Mouse (Mus musculus): Measurements from ENCODE around the gene Glp1r.
A peak's percentile ranks its signal among the peaks of the same experiment; 100 is the strongest.

The Glp1r gene

DNA sequence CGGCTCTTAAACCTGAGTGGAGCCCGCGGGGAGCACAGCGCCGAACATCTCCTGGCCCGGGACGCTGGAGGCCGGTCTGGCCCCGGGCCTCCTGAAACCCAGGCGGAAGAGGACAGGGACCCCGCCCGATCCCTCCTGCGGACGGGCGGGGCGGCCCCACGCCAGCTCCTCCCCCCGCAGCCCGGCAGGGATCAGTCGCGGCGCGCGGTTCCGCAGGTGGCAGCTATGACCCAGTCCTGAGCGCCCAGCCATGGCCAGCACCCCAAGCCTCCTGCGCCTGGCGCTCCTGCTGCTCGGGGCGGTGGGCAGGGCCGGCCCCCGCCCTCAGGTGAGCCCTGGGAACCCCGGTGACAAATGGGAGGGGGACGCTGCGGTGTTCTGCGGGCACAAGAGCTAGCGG is at the start of gene Glp1r:
TSS of gene Glp1r (plus strand) at position 191 of the 400 bp plus-strand sequence.
- DNase-seq, result no peak

GRCm38 (mm10) chr17:30852345-30852744 is 49.3 kb upstream of the Glp1r start:
- no peak for DNase-seq

GRCm38 (mm10) chr17:30857347-30857746 is 44.3 kb upstream of the Glp1r start:
- no peak for DNase-seq

DNA sequence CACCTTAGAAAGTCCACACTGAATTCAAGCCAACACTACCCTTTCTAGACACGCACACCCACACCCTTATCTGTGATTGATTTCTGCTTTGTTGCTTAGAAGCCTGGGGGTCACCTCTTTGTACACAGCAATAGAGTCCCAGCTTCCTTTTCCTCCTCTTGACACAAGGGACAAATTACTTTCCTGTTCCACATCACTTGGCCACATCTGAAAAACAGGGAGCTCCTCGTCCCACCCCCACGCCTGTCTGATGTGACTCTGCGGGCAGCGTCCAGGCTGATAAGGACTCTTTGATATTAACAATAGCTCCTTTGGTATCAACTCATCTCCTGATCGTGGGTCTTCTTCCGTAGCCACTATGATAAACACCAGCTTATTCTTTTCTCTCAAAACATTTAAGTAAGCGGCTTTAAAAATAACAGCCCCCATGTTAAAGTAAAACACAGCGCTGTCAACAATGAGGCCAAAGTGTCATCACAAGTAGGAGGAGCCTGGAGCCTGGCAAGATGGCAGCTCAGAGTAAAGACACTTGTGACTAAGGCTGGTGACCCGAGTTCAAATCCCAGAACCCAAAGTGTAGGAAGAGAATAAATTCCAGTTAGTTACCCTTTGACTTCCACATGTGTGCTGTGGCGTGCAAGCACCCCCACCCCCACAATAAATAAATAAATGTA is 42.9 kb upstream of the Glp1r start:
- DNase-seq, result no peak

- DNase-seq, result no peak
These were observed 41.5 kb upstream of the Glp1r start for GRCm38 (mm10) chr17:30859989-30860585.

- DNase-seq, result no peak
These were observed 41.0 kb upstream of the Glp1r start for GRCm38 (mm10) chr17:30860606-30861005.

DNA sequence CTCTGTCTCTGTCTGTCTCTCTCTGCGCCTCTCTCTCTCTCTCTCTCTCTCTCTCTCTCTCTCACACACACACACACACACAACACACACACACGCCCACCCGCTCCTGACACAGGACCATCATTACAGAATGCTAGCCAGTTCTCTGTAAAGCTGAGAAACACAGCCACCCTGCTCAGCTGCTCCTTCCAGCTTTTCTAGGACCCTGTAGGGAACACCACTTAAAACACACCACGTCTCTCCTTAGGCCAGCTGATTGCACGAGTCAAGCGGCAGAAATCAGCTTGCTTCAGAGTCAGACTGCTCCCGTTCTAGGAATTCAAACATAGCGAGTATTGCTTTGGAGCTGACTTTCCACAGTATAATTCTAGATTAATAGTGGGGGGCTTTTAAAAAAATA is 35.3 kb upstream of the Glp1r start:
- no peak for DNase-seq

- DNase-seq, result peak; percentile 43 to 46
These were observed 34.7 kb upstream of the Glp1r start for GRCm38 (mm10) chr17:30866966-30867365.

DNA sequence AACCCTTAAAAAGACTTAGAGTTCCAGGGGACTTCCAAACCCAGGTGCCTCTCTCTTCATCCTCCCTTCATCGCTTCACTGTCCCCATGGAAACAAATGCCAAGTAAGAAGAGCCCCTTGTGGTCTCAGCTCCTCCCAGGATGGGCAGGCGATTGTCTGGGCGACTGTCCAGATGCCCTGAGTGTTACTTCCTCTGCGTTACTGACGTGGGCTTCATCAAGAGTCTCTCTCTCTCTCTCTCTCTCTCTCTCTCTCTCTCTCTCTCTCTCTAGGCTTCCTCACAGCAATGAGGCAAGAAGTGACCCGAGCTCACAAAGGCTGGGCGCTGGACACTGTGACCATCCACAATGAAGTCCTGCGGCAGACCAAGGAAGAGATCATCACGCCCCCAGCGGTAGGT is 30.6 kb upstream of the Glp1r start:
- DNase-seq, result no peak

GRCm38 (mm10) chr17:30874276-30874675 is 27.3 kb upstream of the Glp1r start:
- DNase-seq, result no peak

GRCm38 (mm10) chr17:30877456-30877855 is 24.2 kb upstream of the Glp1r start:
- DNase-seq, result peak; percentile 86 to 88

- DNase-seq, result no peak
These were observed 23.0 kb upstream of the Glp1r start for GRCm38 (mm10) chr17:30878626-30879025.

DNA sequence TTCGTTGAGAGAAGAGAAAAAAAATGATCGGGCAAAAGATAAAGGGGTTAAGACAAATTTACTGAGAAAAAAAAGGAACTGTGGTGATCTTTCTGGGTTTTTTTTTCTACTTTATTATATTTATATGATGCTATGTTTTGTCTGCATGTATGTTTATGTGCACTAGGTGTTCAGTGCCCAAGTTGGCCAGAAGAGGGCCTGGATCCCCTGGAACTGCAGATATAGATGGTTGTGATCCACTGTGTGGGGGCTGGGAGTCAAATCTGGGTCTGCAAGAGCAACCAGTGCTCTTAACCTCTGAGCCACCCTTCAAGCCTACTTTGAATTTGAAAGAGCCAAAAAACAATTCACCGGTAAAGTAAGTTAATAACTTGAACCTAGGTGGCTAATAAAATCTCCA is 21.2 kb upstream of the Glp1r start:
- no peak for DNase-seq

DNA sequence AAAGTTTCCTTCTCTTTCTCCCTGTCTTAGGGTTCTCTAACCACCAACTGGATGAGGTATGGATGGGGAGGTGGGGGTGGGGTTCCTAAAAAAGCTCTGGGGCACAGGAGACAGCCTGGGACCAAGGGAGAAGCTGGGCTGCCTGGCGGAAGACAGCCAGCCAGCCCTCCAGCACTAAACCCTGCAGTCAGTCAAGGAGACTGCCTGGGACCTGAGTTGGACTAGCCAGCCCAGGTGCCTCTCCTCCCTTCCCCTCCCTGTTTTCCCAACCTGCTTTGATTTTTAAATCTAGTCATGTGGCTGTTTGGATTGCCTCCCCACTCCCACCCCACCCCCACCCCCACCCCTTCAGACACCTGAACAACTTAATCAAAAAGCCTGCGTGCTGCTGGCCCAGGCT is 20.6 kb upstream of the Glp1r start:
- DNase-seq, result no peak

- DNase-seq, result no peak
These were observed 19.4 kb upstream of the Glp1r start for GRCm38 (mm10) chr17:30882206-30882605.

DNA sequence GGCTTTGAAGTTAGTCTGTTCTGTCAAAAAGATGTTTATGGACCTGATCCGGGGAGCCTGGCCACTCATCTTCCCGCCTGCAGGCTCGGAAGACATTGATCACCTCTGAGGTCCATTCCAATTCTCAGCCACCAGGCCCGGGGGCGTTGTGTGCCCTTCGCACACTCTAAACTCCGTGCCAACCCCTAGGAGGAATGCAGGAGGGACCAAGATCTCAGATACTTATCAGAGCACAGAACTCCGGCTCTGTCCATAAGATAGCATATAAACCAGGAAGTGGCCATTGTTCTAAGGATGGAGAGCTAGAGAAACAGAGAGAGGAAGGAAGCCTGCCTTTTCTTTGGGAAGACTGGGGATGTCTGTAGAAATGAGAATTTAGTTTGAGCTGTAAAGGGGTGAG is 18.1 kb upstream of the Glp1r start:
- DNase-seq, result no peak

GRCm38 (mm10) chr17:30892086-30892485 is 9.5 kb upstream of the Glp1r start:
- no peak for DNase-seq

- no peak for DNase-seq
These were observed 8.9 kb upstream of the Glp1r start for GRCm38 (mm10) chr17:30892730-30893129.

GRCm38 (mm10) chr17:30897075-30897474 is 4.5 kb upstream of the Glp1r start:
- no peak for DNase-seq

DNA sequence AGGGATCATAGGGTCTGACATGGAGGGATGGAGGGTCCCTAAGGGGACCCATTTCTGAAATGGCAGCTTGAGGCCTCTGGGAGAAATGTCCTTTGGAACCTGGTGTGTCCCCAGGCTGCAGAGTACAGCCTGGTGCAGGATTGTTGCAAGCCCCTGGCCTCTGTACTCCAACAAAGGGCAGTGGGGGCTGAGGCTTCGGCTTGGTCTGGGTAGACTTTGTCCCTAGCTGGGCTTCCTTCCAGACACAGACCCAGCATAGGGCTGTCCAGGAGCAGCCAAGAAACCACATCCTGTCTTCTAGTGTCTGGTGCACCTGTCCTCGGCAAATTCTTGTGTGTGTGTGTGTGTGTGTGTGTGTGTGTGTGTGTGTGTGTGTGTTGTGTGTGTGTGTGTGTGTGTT is 2.5 kb downstream of the Glp1r start:
- no peak for DNase-seq

- DNase-seq, result no peak
These were observed 6.0 kb downstream of the Glp1r start for GRCm38 (mm10) chr17:30907577-30907976.

DNA sequence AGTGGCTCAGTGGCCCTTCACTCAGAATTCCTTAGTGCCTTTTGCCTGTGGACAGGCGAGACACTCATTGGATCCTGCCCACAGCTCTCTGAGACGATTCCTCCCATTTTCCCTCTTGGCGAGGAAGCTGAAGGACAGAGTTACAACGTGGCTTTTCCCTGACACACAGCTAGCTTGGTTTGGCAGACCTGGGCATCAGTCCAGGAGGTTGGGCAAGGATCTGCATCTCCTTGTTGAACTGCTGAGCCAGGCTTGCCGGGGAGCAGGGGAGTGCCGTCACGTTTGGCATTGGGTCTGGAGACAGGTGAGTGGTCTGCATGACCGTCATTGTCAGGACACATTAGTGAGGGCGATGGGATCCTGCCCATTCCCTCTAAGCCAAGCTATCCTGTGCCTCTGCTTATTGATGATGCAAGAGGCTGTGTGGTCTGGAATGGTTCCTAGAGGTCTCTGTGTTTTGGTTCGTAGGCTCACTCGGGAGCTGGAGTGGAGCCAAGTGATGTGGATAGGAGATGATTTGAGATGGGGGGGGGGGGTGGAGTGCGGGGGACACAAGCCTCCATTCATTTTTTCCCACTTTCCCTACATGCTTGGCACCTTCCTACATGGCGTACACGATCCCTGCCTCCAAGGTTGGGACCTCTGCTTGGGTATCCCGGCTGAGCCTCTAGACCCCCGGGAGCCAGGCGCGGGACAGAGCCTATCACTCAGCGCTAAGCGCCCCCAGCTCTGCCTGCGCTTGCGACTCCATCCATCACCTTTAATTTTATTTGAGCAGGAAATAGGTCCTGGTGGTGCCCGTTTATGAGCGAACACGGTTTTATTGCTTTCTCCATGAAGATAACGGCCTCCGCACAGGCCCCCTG is 9.5 kb downstream of the Glp1r start:
- DNase-seq, result peak; percentile 37 to 45

GRCm38 (mm10) chr17:30911732-30912088 is 10.1 kb downstream of the Glp1r start:
- no peak for DNase-seq

DNA sequence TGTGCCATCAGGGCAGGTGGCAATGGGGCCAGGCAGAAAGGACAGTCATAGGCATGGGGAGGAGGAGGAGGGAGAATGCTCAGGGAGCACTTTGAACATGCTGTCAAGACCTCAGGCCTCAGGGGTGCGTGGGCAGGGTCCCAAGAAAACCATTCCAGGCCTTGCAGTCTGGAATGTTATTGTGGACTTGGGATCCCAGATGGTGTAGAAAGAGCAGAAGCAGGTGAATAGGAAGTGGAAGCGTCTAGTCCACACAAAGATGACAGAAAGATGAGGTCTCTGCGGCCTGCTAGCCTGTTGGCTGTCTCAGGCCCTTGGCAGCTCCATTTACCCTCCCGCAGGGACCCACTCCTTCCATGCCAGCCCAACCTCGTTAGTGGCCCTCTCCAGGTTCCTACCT is 10.9 kb downstream of the Glp1r start:
- no peak for DNase-seq
